Mouse (Mus musculus): Measurements from ENCODE around the gene Ptprb.

- TF ChIP-seq CTCF (IDR thresholded peaks at IDR 0.05; ENCODE audit: borderline replicate concordance, control insufficient read depth, extremely low read depth, insufficient read depth, low read length, poor library complexity) (no peak), POLR2A (IDR thresholded peaks at IDR 0.05; ENCODE audit: control insufficient read depth, extremely low read depth, insufficient read depth, low read length, poor library complexity) (no peak)
These were observed 29.7 kb upstream of the Ptprb start for GRCm38 (mm10) chr10:116245632-116246031.

All from thymus, adult 2 months (tissue).